Mouse (Mus musculus): ENCODE results near the gene Cideb. TPM values are rescaled to one million over a fixed set of nuclear protein-coding genes. Genes with fewer than 3 reads are reported as not detected.

Cideb gene
- polyA plus RNA-seq, 1 experiment from 2014 or later = 0.33 TPM

GRCm38 (mm10) chr14:55776711-55777110, 18.5 kb upstream of the Cideb start:
- Histone ChIP-seq H3K27me3 (replicated peaks; ENCODE audit: control insufficient read depth, insufficient read depth, low read length) (peaks cover 3% of the 10 kb centered on the region; the same call in 1 of the 2 replicates), H3K9ac (ENCODE audit: low read depth, low read length) (no peak overlapping the region), H3K4me3 (ENCODE audit: low read depth, low read length) (no peak overlapping the region), H3K9me3 (ENCODE audit: control insufficient read depth, low read length) (no peaks in the 10 kb centered on the region), H3K36me3 (ENCODE audit: control insufficient read depth, insufficient read depth, low read length) (peaks cover 16% of the 10 kb centered on the region; the same call in 1 of the 2 replicates), H3K27ac (replicated peaks; ENCODE audit: low read depth, low read length) (no peak overlapping the region), H3K4me1 (ENCODE audit: control insufficient read depth, insufficient read depth, low read length) (peaks cover 4% of the 10 kb centered on the region), H3K4me2 (ENCODE audit: low read depth, low read length) (no peak overlapping the region)
- WGBS = 58% methylated on average over 7 of the region's 7 CpGs
- ATAC-seq (ENCODE audit: low read depth) = no peak
- no peak for DNase-seq (ENCODE audit: low spot score)

- Histone ChIP-seq H3K4me1 (ENCODE audit: control insufficient read depth, insufficient read depth, low read length) (no peaks in the 10 kb centered on the region; the same call in 1 of the 2 replicates), H3K4me2 (ENCODE audit: low read depth, low read length) (no peak overlapping the region), H3K4me3 (ENCODE audit: low read depth, low read length) (no peak overlapping the region), H3K27ac (replicated peaks; ENCODE audit: low read depth, low read length) (no peak overlapping the region), H3K36me3 (ENCODE audit: control insufficient read depth, insufficient read depth, low read length) (no peaks in the 10 kb centered on the region; the same call in 1 of the 2 replicates), H3K27me3 (replicated peaks; ENCODE audit: control insufficient read depth, insufficient read depth, low read length) (peaks cover 29% of the 10 kb centered on the region), H3K9me3 (ENCODE audit: control insufficient read depth, low read length) (no peaks in the 10 kb centered on the region), H3K9ac (ENCODE audit: low read depth, low read length) (no peak overlapping the region)
- 72% methylated on average over 16 of the region's 16 CpGs for WGBS
- ATAC-seq (ENCODE audit: low read depth) (no peak), DNase-seq (ENCODE audit: low spot score) (no peak)
Measured at GRCm38 (mm10) chr14:55769087-55769703, 10.9 kb upstream of the Cideb start.

- Histone ChIP-seq H3K4me3 (ENCODE audit: low read depth, low read length) (no peak overlapping the region), H3K9me3 (ENCODE audit: control insufficient read depth, low read length) (no peaks in the 10 kb centered on the region), H3K4me2 (ENCODE audit: low read depth, low read length) (no peak overlapping the region), H3K27ac (replicated peaks; ENCODE audit: low read depth, low read length) (no peak overlapping the region), H3K9ac (ENCODE audit: low read depth, low read length) (no peak overlapping the region), H3K27me3 (replicated peaks; ENCODE audit: control insufficient read depth, insufficient read depth, low read length) (peaks cover 29% of the 10 kb centered on the region), H3K4me1 (ENCODE audit: control insufficient read depth, insufficient read depth, low read length) (no peaks in the 10 kb centered on the region; the same call in 1 of the 2 replicates), H3K36me3 (ENCODE audit: control insufficient read depth, insufficient read depth, low read length) (no peaks in the 10 kb centered on the region; the same call in 1 of the 2 replicates)
- ATAC-seq (ENCODE audit: low read depth) (no peak), DNase-seq (ENCODE audit: low spot score) (no peak)
- WGBS = 83% methylated on average over 6 of the region's 6 CpGs
Measured at GRCm38 (mm10) chr14:55768555-55768954, 10.3 kb upstream of the Cideb start.

GRCm38 (mm10) chr14:55767519-55768414, 9.5 kb upstream of the Cideb start:
- peak; percentile 55 for DNase-seq (ENCODE audit: low spot score)
- H3K27me3 ChIP-seq (replicated peaks; ENCODE audit: control insufficient read depth, insufficient read depth, low read length) = peaks cover 29% of the 10 kb centered on the region
- peak; percentile 47; the same call in 1 of the 2 replicates for ATAC-seq (ENCODE audit: low read depth)

GRCm38 (mm10) chr14:55765696-55766095, 7.4 kb upstream of the Cideb start, which contains the start of gene Ltb4r1:
Gene Ltb4r1, plus strand, starts transcription at chr14:55765962.
- no peak within 1 kb of the TSS for H3K4me3 ChIP-seq (ENCODE audit: low read depth, low read length)
- DNase-seq (ENCODE audit: low spot score) = no peak
- 74% methylated on average over 4 of the region's 4 CpGs for WGBS
- H3K36me3 ChIP-seq (ENCODE audit: control insufficient read depth, insufficient read depth, low read length) = no peaks in the 10 kb centered on the region; the same call in 1 of the 2 replicates
- H3K4me1 ChIP-seq (ENCODE audit: control insufficient read depth, insufficient read depth, low read length) = peaks cover 9% of the 10 kb centered on the region; the same call in 1 of the 2 replicates
- no peak for ATAC-seq (ENCODE audit: low read depth)
- no peak within 1 kb of the TSS for H3K27ac ChIP-seq (replicated peaks; ENCODE audit: low read depth, low read length)
- no peak within 1 kb of the TSS for H3K4me2 ChIP-seq (ENCODE audit: low read depth, low read length)
- no peaks in the 10 kb centered on the region for H3K9me3 ChIP-seq (ENCODE audit: control insufficient read depth, low read length)
- H3K27me3 ChIP-seq (replicated peaks; ENCODE audit: control insufficient read depth, insufficient read depth, low read length) = peaks cover 43% of the 10 kb centered on the region
- H3K9ac ChIP-seq (ENCODE audit: low read depth, low read length) = no peak within 1 kb of the TSS

More at GRCm38 (mm10) chr14:55767519-55768414, 9.5 kb upstream of the Cideb start:
- Histone ChIP-seq H3K4me2 (ENCODE audit: low read depth, low read length) (peak overlapping the region; percentile 76), H3K9me3 (ENCODE audit: control insufficient read depth, low read length) (no peaks in the 10 kb centered on the region), H3K4me3 (ENCODE audit: low read depth, low read length) (peak overlapping the region; percentile 43), H3K4me1 (ENCODE audit: control insufficient read depth, insufficient read depth, low read length) (peaks cover under 1% of the 10 kb centered on the region; the same call in 1 of the 2 replicates), H3K9ac (ENCODE audit: low read depth, low read length) (peak overlapping the region; percentile 62), H3K27ac (replicated peaks; ENCODE audit: low read depth, low read length) (no peak overlapping the region), H3K36me3 (ENCODE audit: control insufficient read depth, insufficient read depth, low read length) (no peaks in the 10 kb centered on the region; the same call in 1 of the 2 replicates)
- WGBS = 12% methylated on average over 40 of the region's 52 CpGs

GRCm38 (mm10) chr14:55763166-55763565, 4.9 kb upstream of the Cideb start:
- Histone ChIP-seq H3K36me3 (ENCODE audit: control insufficient read depth, insufficient read depth, low read length) (no peaks in the 10 kb centered on the region), H3K9ac (ENCODE audit: low read depth, low read length) (peak overlapping the region; percentile 76), H3K27ac (replicated peaks; ENCODE audit: low read depth, low read length) (peak overlapping the region; percentile 40; the same call in 1 of the 2 replicates), H3K4me2 (ENCODE audit: low read depth, low read length) (peak overlapping the region; percentile 95), H3K27me3 (replicated peaks; ENCODE audit: control insufficient read depth, insufficient read depth, low read length) (peaks cover 37% of the 10 kb centered on the region), H3K9me3 (ENCODE audit: control insufficient read depth, low read length) (no peaks in the 10 kb centered on the region), H3K4me1 (ENCODE audit: control insufficient read depth, insufficient read depth, low read length) (peaks cover 9% of the 10 kb centered on the region; the same call in 1 of the 2 replicates), H3K4me3 (ENCODE audit: low read depth, low read length) (no peak overlapping the region; the same call in 1 of the 2 replicates)
- ATAC-seq (ENCODE audit: low read depth) (no peak), DNase-seq (ENCODE audit: low spot score) (no peak)
- 56% methylated on average over 7 of the region's 7 CpGs for WGBS

GRCm38 (mm10) chr14:55762001-55762821, 4.0 kb upstream of the Cideb start:
- H3K36me3 ChIP-seq (ENCODE audit: control insufficient read depth, insufficient read depth, low read length) = no peaks in the 10 kb centered on the region
- peak overlapping the region; percentile 76 for H3K9ac ChIP-seq (ENCODE audit: low read depth, low read length)
- no peaks in the 10 kb centered on the region for H3K9me3 ChIP-seq (ENCODE audit: control insufficient read depth, low read length)
- H3K4me3 ChIP-seq (ENCODE audit: low read depth, low read length) = peak overlapping the region; percentile 55
- peak overlapping the region; percentile 40 for H3K27ac ChIP-seq (replicated peaks; ENCODE audit: low read depth, low read length)
- peak; percentile 55 for DNase-seq (ENCODE audit: low spot score)
- peaks cover 30% of the 10 kb centered on the region for H3K27me3 ChIP-seq (replicated peaks; ENCODE audit: control insufficient read depth, insufficient read depth, low read length)
- peak overlapping the region; percentile 95 for H3K4me2 ChIP-seq (ENCODE audit: low read depth, low read length)
- peak; percentile 80 for ATAC-seq (ENCODE audit: low read depth)
- H3K4me1 ChIP-seq (ENCODE audit: control insufficient read depth, insufficient read depth, low read length) = peaks cover 9% of the 10 kb centered on the region; the same call in 1 of the 2 replicates
- WGBS = 0% methylated on average over 40 of the region's 77 CpGs

- Histone ChIP-seq H3K36me3 (ENCODE audit: control insufficient read depth, insufficient read depth, low read length) (peaks cover 8% of the 10 kb centered on the region), H3K9ac (ENCODE audit: low read depth, low read length) (peak within 1 kb of the TSS; percentile 76), H3K9me3 (ENCODE audit: control insufficient read depth, low read length) (no peaks in the 10 kb centered on the region), H3K27me3 (replicated peaks; ENCODE audit: control insufficient read depth, insufficient read depth, low read length) (peaks cover 24% of the 10 kb centered on the region), H3K27ac (replicated peaks; ENCODE audit: low read depth, low read length) (peak within 1 kb of the TSS; percentile 40; the same call in 1 of the 2 replicates), H3K4me2 (ENCODE audit: low read depth, low read length) (peak within 1 kb of the TSS; percentile 95), H3K4me3 (ENCODE audit: low read depth, low read length) (peak within 1 kb of the TSS; percentile 55), H3K4me1 (ENCODE audit: control insufficient read depth, insufficient read depth, low read length) (peaks cover 9% of the 10 kb centered on the region; the same call in 1 of the 2 replicates)
- WGBS = 78% methylated on average over 6 of the region's 6 CpGs
- DNase-seq (ENCODE audit: low spot score) = no peak
- no peak for ATAC-seq (ENCODE audit: low read depth)
Measured at GRCm38 (mm10) chr14:55761163-55761562, 2.9 kb upstream of the Cideb start, which contains the start of gene Ltb4r2. Gene Ltb4r2, plus strand, starts transcription at chr14:55761428.

Data from embryonic facial prominence, embryonic 14.5 days (tissue).